Mouse (Mus musculus) heart, embryonic 11.5 days (tissue): ENCODE data around the gene Lamb3. TPM values are rescaled to one million over a fixed set of nuclear protein-coding genes. Genes with fewer than 3 reads are reported as not detected.

Experiments
- ATAC-seq: fragments of 200-750 bp; cut with Nextera tagmentation; replicated peaks from 2 replicates; pipeline ENCODE4 v1.8.0; 2017; ENCODE audit warnings: moderate library complexity; ENCODE audit not compliant: insufficient number of reproducible peaks, low FRiP score, low TSS enrichment
- H3K27ac ChIP-seq: fragments of 300-500 bp; sonication (generic); 2 replicates; pipeline ENCODE4 v1.5.1; 2014; ENCODE audit warnings: mild to moderate bottlenecking, low read depth, low read length
- H3K27me3 ChIP-seq: fragments of 300-500 bp; sonication (generic); 2 replicates; pipeline ENCODE4 v1.6.1; 2014; ENCODE audit warnings: mild to moderate bottlenecking, low read length, mixed read lengths; ENCODE audit not compliant: control insufficient read depth, insufficient read depth
- H3K36me3 ChIP-seq: fragments of 300-500 bp; sonication (generic); 2 replicates; pipeline ENCODE4 v1.6.1; 2014; ENCODE audit warnings: mild to moderate bottlenecking, low read length, moderate library complexity, mixed read lengths; ENCODE audit not compliant: control insufficient read depth, insufficient read depth
- H3K4me1 ChIP-seq: fragments of 300-500 bp; sonication (generic); 2 replicates; pipeline ENCODE4 v1.6.1; 2014; ENCODE audit warnings: low read length; ENCODE audit not compliant: control insufficient read depth, insufficient read depth
- H3K4me2 ChIP-seq: fragments of 300-500 bp; sonication (generic); 2 replicates; pipeline ENCODE4 v1.6.1; 2014; ENCODE audit warnings: mild to moderate bottlenecking, moderate library complexity
- H3K4me3 ChIP-seq: fragments of 300-500 bp; sonication (generic); 2 replicates; pipeline ENCODE4 v1.5.1; 2014; ENCODE audit warnings: low read depth, low read length
- H3K9ac ChIP-seq: fragments of 300-500 bp; sonication (generic); 2 replicates; pipeline ENCODE4 v1.6.1; 2014; ENCODE audit warnings: mild to moderate bottlenecking, low read depth, low read length, moderate library complexity
- H3K9me3 ChIP-seq: fragments of 300-500 bp; sonication (generic); replicated peaks from 2 replicates; pipeline ENCODE4 v1.6.1; 2016; ENCODE audit warnings: low read length; ENCODE audit not compliant: control insufficient read depth
- WGBS: fragments of 180-500 bp; shearing (Covaris S2); extraction: QIAGEN DNeasy Blood & Tissue Kit; methylation state at CpG from one replicate; pipeline ENCODE4 v1.1.7; 2014; ENCODE audit not compliant: insufficient replicate concordance; 5-methylcytosine and 5-hydroxymethylcytosine counted together
- polyA plus RNA-seq: library from polyadenylated mRNA; unstranded; fragments of >200 nt; fragmentation: Nextera tagmentation; extraction: Ambion mirVana; gene quantifications from 2 replicates; pipeline ENCODE4 v1.2.1, GENCODE M21; 2014

Lamb3 gene
- polyA plus RNA-seq, 1 experiment from 2014 or later: 0.64 TPM

DNA sequence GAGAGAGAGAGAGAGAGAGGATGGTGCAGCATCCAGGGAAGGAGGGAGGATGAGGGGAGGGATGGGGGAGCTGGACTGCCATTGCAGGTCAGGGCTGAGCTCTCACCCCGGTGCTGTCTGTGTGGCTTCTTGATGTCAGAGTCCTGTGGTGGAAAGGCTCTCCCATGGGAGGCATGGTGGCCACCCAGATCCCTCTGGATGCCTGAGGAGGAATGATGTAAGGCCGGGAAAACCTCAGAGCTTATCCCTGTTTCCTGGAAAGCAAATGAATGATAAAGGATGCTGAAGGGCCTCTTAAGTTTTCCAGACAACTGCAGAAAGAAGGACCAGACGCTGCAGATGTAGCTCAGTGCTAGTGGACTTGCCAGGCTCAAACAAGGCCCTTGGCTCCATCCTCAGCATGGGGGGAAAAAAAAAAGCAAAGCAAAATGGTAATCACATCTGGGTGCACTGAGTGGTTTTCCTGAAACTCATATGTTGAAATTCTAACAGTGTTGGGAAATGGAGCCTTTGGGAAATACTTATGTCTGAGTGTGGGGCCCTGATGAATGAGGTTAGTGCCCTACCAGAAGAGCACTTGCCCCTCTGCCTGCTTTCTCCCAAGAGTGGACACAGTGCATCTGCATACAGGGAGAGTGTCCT is 12.2 kb upstream of the Lamb3 start:
- no peak overlapping the region for H3K9ac ChIP-seq
- WGBS: 48% methylated on average over 3 of the region's 3 CpGs
- H3K4me1 ChIP-seq: peaks cover 2% of the 10 kb centered on the region
- H3K36me3 ChIP-seq: no peaks in the 10 kb centered on the region
- no peak overlapping the region for H3K4me2 ChIP-seq
- no peak for ATAC-seq
- H3K4me3 ChIP-seq: no peak overlapping the region
- no peaks in the 10 kb centered on the region for H3K9me3 ChIP-seq
- H3K27ac ChIP-seq: no peak overlapping the region
- H3K27me3 ChIP-seq: no peaks in the 10 kb centered on the region

- Histone ChIP-seq H3K9ac (no peak overlapping the region), H3K27ac (no peak overlapping the region), H3K4me3 (no peak overlapping the region), H3K4me2 (no peak overlapping the region), H3K4me1 (no peaks in the 10 kb centered on the region), H3K27me3 (no peaks in the 10 kb centered on the region), H3K9me3 (no peaks in the 10 kb centered on the region), H3K36me3 (no peaks in the 10 kb centered on the region)
- WGBS: 83% methylated on average over 18 of the region's 18 CpGs
- no peak for ATAC-seq
Observed at GRCm38 (mm10) chr1:193197494-193198205, 9.8 kb upstream of the Lamb3 start.

DNA sequence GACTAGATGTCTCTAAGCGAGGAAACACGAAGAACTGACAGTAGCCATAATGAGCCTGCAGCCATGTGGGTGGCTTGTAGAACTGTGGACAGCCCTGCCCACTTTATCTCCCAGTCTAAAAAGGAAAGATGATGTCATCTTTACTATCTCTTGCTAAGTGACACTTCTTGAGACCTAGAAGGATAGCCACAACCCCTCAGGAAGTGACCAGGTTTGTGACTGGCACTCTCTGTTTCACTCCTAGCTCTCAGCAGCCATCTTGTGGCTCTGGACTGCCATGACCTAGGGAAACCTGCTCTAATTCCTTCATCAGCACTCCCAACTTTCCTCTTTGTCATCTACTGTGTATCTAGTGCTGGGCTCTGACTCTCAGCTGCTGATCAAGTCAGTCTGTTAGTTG is 9.2 kb upstream of the Lamb3 start:
- Histone ChIP-seq H3K27me3 (no peaks in the 10 kb centered on the region), H3K9me3 (no peaks in the 10 kb centered on the region), H3K9ac (no peak overlapping the region), H3K4me1 (no peaks in the 10 kb centered on the region), H3K36me3 (no peaks in the 10 kb centered on the region), H3K4me3 (no peak overlapping the region), H3K27ac (no peak overlapping the region), H3K4me2 (no peak overlapping the region)
- no peak; the same call in 1 of the 2 replicates for ATAC-seq
- WGBS: 83% methylated on average over 2 of the region's 2 CpGs

DNA sequence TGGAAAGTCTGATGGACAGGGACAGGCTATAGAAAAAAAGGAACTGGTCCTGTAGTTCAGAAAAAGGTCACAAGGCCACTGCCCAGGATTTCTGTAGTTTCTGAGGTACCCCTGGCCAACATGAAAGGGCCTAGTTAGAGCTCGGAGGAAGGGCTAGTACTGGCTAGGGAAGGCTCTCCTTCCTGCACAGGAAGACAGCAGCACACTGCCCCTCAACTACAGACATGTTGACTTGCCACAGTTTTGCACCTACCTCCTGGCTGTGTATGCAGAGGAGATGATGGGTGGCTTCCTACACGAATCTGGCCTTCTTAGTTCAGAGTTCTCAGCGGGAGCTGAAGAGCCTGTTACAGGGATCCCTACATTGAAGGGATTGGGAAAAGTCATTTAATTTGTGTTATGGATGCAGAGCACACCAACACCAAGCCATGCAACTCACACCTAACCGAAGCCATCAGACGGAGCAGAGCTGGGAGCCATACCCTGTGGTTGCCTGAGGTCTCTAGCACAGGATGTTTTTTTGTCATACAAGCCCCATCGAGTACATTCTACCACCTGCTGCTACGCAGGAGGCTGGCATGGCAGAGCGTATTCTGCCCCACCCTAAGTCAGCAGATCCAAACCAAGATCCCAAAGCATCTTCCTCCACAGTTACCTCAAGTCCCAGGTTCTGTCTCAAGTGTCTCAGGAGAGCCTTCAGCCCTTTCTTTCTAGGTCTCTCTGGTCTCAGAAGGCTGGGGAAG is 6.7 kb upstream of the Lamb3 start:
- 76% methylated on average over 8 of the region's 8 CpGs for WGBS
- Histone ChIP-seq H3K9me3 (no peaks in the 10 kb centered on the region), H3K4me3 (no peak overlapping the region), H3K4me2 (no peak overlapping the region), H3K36me3 (no peaks in the 10 kb centered on the region), H3K27ac (no peak overlapping the region), H3K27me3 (no peaks in the 10 kb centered on the region), H3K9ac (no peak overlapping the region), H3K4me1 (no peaks in the 10 kb centered on the region)
- no peak for ATAC-seq

DNA sequence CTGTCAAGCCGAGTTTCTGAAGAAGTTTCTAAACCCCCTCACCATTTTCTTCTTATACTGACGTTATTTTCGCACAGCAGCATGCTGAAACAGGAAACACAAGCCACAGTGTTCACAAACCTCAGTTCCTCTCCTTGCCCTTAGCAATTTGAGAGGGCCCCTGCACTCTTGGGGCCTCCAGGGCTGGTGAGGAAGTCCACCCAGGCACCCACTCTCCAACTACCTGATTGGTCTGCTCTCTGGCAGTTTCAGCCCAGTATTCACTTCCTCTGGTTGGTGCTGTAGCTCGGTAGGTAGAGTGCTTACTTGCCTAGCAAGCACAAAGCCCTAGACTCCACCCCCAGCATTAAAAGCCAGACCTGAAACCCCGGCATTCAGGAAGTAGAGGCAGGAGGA is 6.1 kb upstream of the Lamb3 start, which contains the start of gene Traf3ip3:
Gene Traf3ip3, minus strand, starts transcription at position 321 of the 396 bp plus-strand sequence.
- Histone ChIP-seq H3K4me3 (no peak within 1 kb of the TSS), H3K9me3 (no peaks in the 10 kb centered on the region), H3K36me3 (no peaks in the 10 kb centered on the region), H3K4me1 (no peaks in the 10 kb centered on the region), H3K4me2 (no peak within 1 kb of the TSS), H3K27me3 (no peaks in the 10 kb centered on the region), H3K27ac (no peak within 1 kb of the TSS), H3K9ac (no peak within 1 kb of the TSS)
- ATAC-seq: no peak
- 57% methylated on average over 5 of the region's 5 CpGs for WGBS

GRCm38 (mm10) chr1:193203821-193204220 is 3.7 kb upstream of the Lamb3 start:
- H3K27me3 ChIP-seq: no peaks in the 10 kb centered on the region
- no peaks in the 10 kb centered on the region for H3K36me3 ChIP-seq
- WGBS: 59% methylated on average over 2 of the region's 2 CpGs
- no peak overlapping the region for H3K27ac ChIP-seq
- H3K4me2 ChIP-seq: no peak overlapping the region
- H3K4me3 ChIP-seq: no peak overlapping the region
- H3K9ac ChIP-seq: no peak overlapping the region
- ATAC-seq: no peak
- H3K4me1 ChIP-seq: no peaks in the 10 kb centered on the region
- H3K9me3 ChIP-seq: no peaks in the 10 kb centered on the region

- Histone ChIP-seq H3K36me3 (no peaks in the 10 kb centered on the region), H3K4me1 (no peaks in the 10 kb centered on the region), H3K9me3 (no peaks in the 10 kb centered on the region), H3K27ac (no peak overlapping the region), H3K4me3 (no peak overlapping the region), H3K4me2 (no peak overlapping the region), H3K9ac (no peak overlapping the region), H3K27me3 (no peaks in the 10 kb centered on the region)
- ATAC-seq: no peak
- 82% methylated on average over 2 of the region's 2 CpGs for WGBS
Observed at GRCm38 (mm10) chr1:193205431-193205830, 2.1 kb upstream of the Lamb3 start.

GRCm38 (mm10) chr1:193208178-193208577 is 679 bp downstream of the Lamb3 start:
- Histone ChIP-seq H3K4me1 (no peaks in the 10 kb centered on the region), H3K9me3 (no peaks in the 10 kb centered on the region), H3K4me3 (no peak overlapping the region), H3K4me2 (no peak overlapping the region), H3K36me3 (no peaks in the 10 kb centered on the region), H3K9ac (no peak overlapping the region), H3K27ac (no peak overlapping the region), H3K27me3 (no peaks in the 10 kb centered on the region)
- no peak for ATAC-seq
- WGBS: 36% methylated on average over 2 of the region's 2 CpGs
